Mouse (Mus musculus): ENCODE measurements around the gene Lamb2. TPM values are rescaled to one million over a fixed set of nuclear protein-coding genes. Genes with fewer than 3 reads are reported as not detected.

Lamb2 gene
- total RNA-seq, 2 experiments from 2014 or later: 29.3 to 30.7 TPM

GRCm38 (mm10) chr9:108452291-108452906 is 27.1 kb upstream of the Lamb2 start:
- Histone ChIP-seq H3K27ac (peak overlapping the region; percentile 85), H3K4me3 (peak overlapping the region; percentile 68)
- TF ChIP-seq CTCF (conservative IDR thresholded peaks at IDR 0.05): peak; percentile 100
- DNase-seq (ENCODE audit: low spot score in 2 of 2): peak; percentile 82 to 89

GRCm38 (mm10) chr9:108452911-108453310 is 26.6 kb upstream of the Lamb2 start:
- TF ChIP-seq CTCF (conservative IDR thresholded peaks at IDR 0.05): no peak
- DNase-seq (ENCODE audit: low spot score in 2 of 2): no peak
- peak overlapping the region; percentile 85 for H3K27ac ChIP-seq
- H3K4me3 ChIP-seq: peak overlapping the region; percentile 68

- Histone ChIP-seq H3K4me3 (no peak overlapping the region; the same call in 1 of the 2 replicates), H3K27ac (peak overlapping the region; percentile 85)
- peak; percentile 30 to 51 for DNase-seq (ENCODE audit: low spot score in 2 of 2)
- no peak for TF ChIP-seq CTCF (conservative IDR thresholded peaks at IDR 0.05)
Observed at GRCm38 (mm10) chr9:108453458-108453857, 26.1 kb upstream of the Lamb2 start.

GRCm38 (mm10) chr9:108454429-108454828 is 25.1 kb upstream of the Lamb2 start:
- TF ChIP-seq CTCF (conservative IDR thresholded peaks at IDR 0.05): no peak

GRCm38 (mm10) chr9:108455747-108456571 is 23.6 kb upstream of the Lamb2 start:
- TF ChIP-seq CTCF (conservative IDR thresholded peaks at IDR 0.05): no peak
- H3K27ac ChIP-seq: no peak overlapping the region

More at GRCm38 (mm10) chr9:108454429-108454828, 25.1 kb upstream of the Lamb2 start:
- DNase-seq (ENCODE audit: low spot score in 2 of 2): no peak
- Histone ChIP-seq H3K27ac (peak overlapping the region; percentile 85), H3K4me3 (no peak overlapping the region)

GRCm38 (mm10) chr9:108456953-108457352 is 22.6 kb upstream of the Lamb2 start:
- H3K27ac ChIP-seq: no peak overlapping the region
- DNase-seq (ENCODE audit: low spot score in 2 of 2): no peak
- TF ChIP-seq CTCF (conservative IDR thresholded peaks at IDR 0.05): no peak

More at GRCm38 (mm10) chr9:108455747-108456571, 23.6 kb upstream of the Lamb2 start:
- DNase-seq (ENCODE audit: low spot score in 2 of 2): no peak
- H3K4me3 ChIP-seq: no peak overlapping the region

GRCm38 (mm10) chr9:108459939-108460318 is 19.6 kb upstream of the Lamb2 start:
- Histone ChIP-seq H3K27ac (peak overlapping the region; percentile 95), H3K4me3 (peak overlapping the region; percentile 98)
- DNase-seq (ENCODE audit: low spot score in 2 of 2): no peak
- TF ChIP-seq CTCF (conservative IDR thresholded peaks at IDR 0.05): no peak

More at GRCm38 (mm10) chr9:108456953-108457352, 22.6 kb upstream of the Lamb2 start:
- no peak overlapping the region for H3K4me3 ChIP-seq

GRCm38 (mm10) chr9:108460319-108461178 is 19.0 kb upstream of the Lamb2 start, which contains the start of gene Ccdc71:
Gene Ccdc71, plus strand, starts transcription at chr9:108460527.
- Histone ChIP-seq H3K4me3 (peak within 1 kb of the TSS; percentile 98), H3K27ac (peak within 1 kb of the TSS; percentile 95)
- TF ChIP-seq CTCF (conservative IDR thresholded peaks at IDR 0.05): 0 out of 2 replicates have a peak, but pooled peaks have one; percentile 28
- DNase-seq (ENCODE audit: low spot score in 2 of 2): peak; percentile 87 to 88

GRCm38 (mm10) chr9:108461181-108461631 is 18.3 kb upstream of the Lamb2 start, which contains the start of gene Klhdc8b:
Gene Klhdc8b, minus strand, starts transcription at chr9:108461581.
- TF ChIP-seq CTCF (conservative IDR thresholded peaks at IDR 0.05): no peak
- Histone ChIP-seq H3K27ac (peak within 1 kb of the TSS; percentile 95), H3K4me3 (peak within 1 kb of the TSS; percentile 98)
- DNase-seq (ENCODE audit: low spot score in 2 of 2): no peak

GRCm38 (mm10) chr9:108461675-108462074 is 17.9 kb upstream of the Lamb2 start:
- TF ChIP-seq CTCF (conservative IDR thresholded peaks at IDR 0.05): no peak
- Histone ChIP-seq H3K4me3 (peak overlapping the region; percentile 98), H3K27ac (no peak overlapping the region; the same call in 1 of the 2 replicates)
- no peak for DNase-seq (ENCODE audit: low spot score in 2 of 2)

- no peak for TF ChIP-seq CTCF (conservative IDR thresholded peaks at IDR 0.05)
- Histone ChIP-seq H3K4me3 (no peak overlapping the region), H3K27ac (no peak overlapping the region)
- no peak for DNase-seq (ENCODE audit: low spot score in 2 of 2)
Observed at GRCm38 (mm10) chr9:108462192-108462591, 17.3 kb upstream of the Lamb2 start.

- DNase-seq (ENCODE audit: low spot score in 2 of 2): no peak
- Histone ChIP-seq H3K4me3 (no peak overlapping the region), H3K27ac (no peak overlapping the region)
- TF ChIP-seq CTCF (conservative IDR thresholded peaks at IDR 0.05): no peak
Observed at GRCm38 (mm10) chr9:108463713-108464112, 15.8 kb upstream of the Lamb2 start.
